Mouse (Mus musculus): Measurements from ENCODE around the gene Nid1. TPM values are rescaled to one million over a fixed set of nuclear protein-coding genes. Genes with fewer than 3 reads are reported as not detected.
"Not testable (repeated sequence)": the region's sequence is repeated elsewhere in the genome, so short reads cannot be mapped to it uniquely, and the experiment has no call there.

The Nid1 gene
- polyA plus RNA-seq, 1 experiment, result 8.4 TPM

GRCm38 (mm10) chr13:13438112-13438953 lies 982 bp downstream of the Nid1 start:
- H3K27ac ChIP-seq (ENCODE audit: insufficient read depth, low read length); H3K4me3 ChIP-seq (ENCODE audit: insufficient read depth, low read length); H3K4me1 ChIP-seq (ENCODE audit: control insufficient read depth, insufficient read depth, low read length): not testable (repeated sequence)

- H3K4me1 ChIP-seq (ENCODE audit: control insufficient read depth, insufficient read depth, low read length); H3K27ac ChIP-seq (ENCODE audit: insufficient read depth, low read length); H3K4me3 ChIP-seq (ENCODE audit: insufficient read depth, low read length): not testable (repeated sequence)
Measured at GRCm38 (mm10) chr13:13445601-13446000, 8.2 kb downstream of the Nid1 start.

GRCm38 (mm10) chr13:13446711-13447443 lies 9.5 kb downstream of the Nid1 start:
- H3K27ac ChIP-seq (ENCODE audit: insufficient read depth, low read length); H3K4me3 ChIP-seq (ENCODE audit: insufficient read depth, low read length); H3K4me1 ChIP-seq (ENCODE audit: control insufficient read depth, insufficient read depth, low read length): not testable (repeated sequence)

GRCm38 (mm10) chr13:13449981-13450380 lies 12.6 kb downstream of the Nid1 start:
- not testable (repeated sequence) for H3K27ac ChIP-seq (ENCODE audit: insufficient read depth, low read length); H3K4me1 ChIP-seq (ENCODE audit: control insufficient read depth, insufficient read depth, low read length); H3K4me3 ChIP-seq (ENCODE audit: insufficient read depth, low read length)

- not testable (repeated sequence) for H3K4me3 ChIP-seq (ENCODE audit: insufficient read depth, low read length); H3K4me1 ChIP-seq (ENCODE audit: control insufficient read depth, insufficient read depth, low read length); H3K27ac ChIP-seq (ENCODE audit: insufficient read depth, low read length)
Measured at GRCm38 (mm10) chr13:13450931-13451330, 13.6 kb downstream of the Nid1 start.

GRCm38 (mm10) chr13:13453332-13453731 lies 16.0 kb downstream of the Nid1 start:
- H3K27ac ChIP-seq (ENCODE audit: insufficient read depth, low read length); H3K4me3 ChIP-seq (ENCODE audit: insufficient read depth, low read length); H3K4me1 ChIP-seq (ENCODE audit: control insufficient read depth, insufficient read depth, low read length): not testable (repeated sequence)

- H3K4me3 ChIP-seq (ENCODE audit: insufficient read depth, low read length); H3K27ac ChIP-seq (ENCODE audit: insufficient read depth, low read length); H3K4me1 ChIP-seq (ENCODE audit: control insufficient read depth, insufficient read depth, low read length): not testable (repeated sequence)
Measured at GRCm38 (mm10) chr13:13454249-13454648, 16.9 kb downstream of the Nid1 start.

GRCm38 (mm10) chr13:13455632-13456492 lies 18.5 kb downstream of the Nid1 start:
- H3K4me1 ChIP-seq (ENCODE audit: control insufficient read depth, insufficient read depth, low read length); H3K4me3 ChIP-seq (ENCODE audit: insufficient read depth, low read length); H3K27ac ChIP-seq (ENCODE audit: insufficient read depth, low read length): not testable (repeated sequence)

- TF ChIP-seq CTCF (IDR thresholded peaks at IDR 0.05; ENCODE audit: extremely low read depth, insufficient read depth, low read length) (no peak), POLR2A (IDR thresholded peaks at IDR 0.05; ENCODE audit: extremely low read depth, insufficient read depth, low read length) (no peak)
- Histone ChIP-seq H3K27ac (ENCODE audit: insufficient read depth, low read length) (no peak overlapping the region), H3K4me3 (ENCODE audit: insufficient read depth, low read length) (no peak overlapping the region), H3K4me1 (ENCODE audit: control insufficient read depth, insufficient read depth, low read length) (no peaks in the 10 kb centered on the region)
Measured at GRCm38 (mm10) chr13:13458138-13458737, 20.9 kb downstream of the Nid1 start.

- H3K4me3 ChIP-seq (ENCODE audit: insufficient read depth, low read length), result no peak overlapping the region
- H3K27ac ChIP-seq (ENCODE audit: insufficient read depth, low read length), result no peak overlapping the region
- no peak for TF ChIP-seq POLR2A (IDR thresholded peaks at IDR 0.05; ENCODE audit: extremely low read depth, insufficient read depth, low read length)
- TF ChIP-seq CTCF (IDR thresholded peaks at IDR 0.05; ENCODE audit: extremely low read depth, insufficient read depth, low read length), result no peak
- no peaks in the 10 kb centered on the region for H3K4me1 ChIP-seq (ENCODE audit: control insufficient read depth, insufficient read depth, low read length)
Measured at GRCm38 (mm10) chr13:13460521-13461138, 23.3 kb downstream of the Nid1 start.
